Mouse (Mus musculus) right cerebral cortex, postnatal 36 days (tissue): ENCODE measurements around the gene Krt15.

Experiments
- DNase-seq, 2 experiments: peaks; one replicate each; pipeline ENCODE4 v3.0.0; 2022; ENCODE audit warnings: low spot score in 2 of 2, mixed read lengths in 1 of 2

The Krt15 gene

GRCm38 (mm10) chr11:100124901-100125300 is 10.8 kb downstream of the Krt15 start:
- DNase-seq: no peak

GRCm38 (mm10) chr11:100121466-100121865 is 14.3 kb downstream of the Krt15 start, which contains the start of gene Krt13:
Krt13 (minus strand) TSS chr11:100121566.
- no peak for DNase-seq

GRCm38 (mm10) chr11:100120331-100120730 is 15.4 kb downstream of the Krt15 start:
- DNase-seq: no peak

- DNase-seq: no peak
These were observed 22.0 kb downstream of the Krt15 start for GRCm38 (mm10) chr11:100113742-100114029.

GRCm38 (mm10) chr11:100112935-100113741 is 22.6 kb downstream of the Krt15 start:
- DNase-seq: no peak

- DNase-seq: no peak
These were observed 30.1 kb downstream of the Krt15 start, which contains the start of gene Krt36 for GRCm38 (mm10) chr11:100105576-100106122. Krt36 (minus strand) TSS chr11:100105626.

- DNase-seq: no peak
These were observed 32.9 kb downstream of the Krt15 start for GRCm38 (mm10) chr11:100102693-100103429.

GRCm38 (mm10) chr11:100100391-100100790 is 35.3 kb downstream of the Krt15 start:
- DNase-seq: no peak

- no peak for DNase-seq
These were observed 37.9 kb downstream of the Krt15 start for GRCm38 (mm10) chr11:100097819-100098218.

- no peak for DNase-seq
These were observed 39.6 kb downstream of the Krt15 start, which contains the start of gene Krt35 for GRCm38 (mm10) chr11:100096141-100096540. Krt35 (minus strand) TSS chr11:100096241.

GRCm38 (mm10) chr11:100088378-100089025 is 47.2 kb downstream of the Krt15 start:
- DNase-seq: no peak

GRCm38 (mm10) chr11:100087861-100088260 is 47.9 kb downstream of the Krt15 start, which contains the start of gene Krt32:
Krt32 (minus strand) TSS chr11:100088226.
- DNase-seq: no peak
